Mouse (Mus musculus): ENCODE results near the gene Olfr414. TPM values are rescaled to one million over a fixed set of nuclear protein-coding genes. Genes with fewer than 3 reads are reported as not detected.
A peak's percentile ranks its signal among the peaks of the same experiment; 100 is the strongest.

The Olfr414 gene
- polyA plus RNA-seq, 1 experiment from 2014 or later, result not detected

DNA sequence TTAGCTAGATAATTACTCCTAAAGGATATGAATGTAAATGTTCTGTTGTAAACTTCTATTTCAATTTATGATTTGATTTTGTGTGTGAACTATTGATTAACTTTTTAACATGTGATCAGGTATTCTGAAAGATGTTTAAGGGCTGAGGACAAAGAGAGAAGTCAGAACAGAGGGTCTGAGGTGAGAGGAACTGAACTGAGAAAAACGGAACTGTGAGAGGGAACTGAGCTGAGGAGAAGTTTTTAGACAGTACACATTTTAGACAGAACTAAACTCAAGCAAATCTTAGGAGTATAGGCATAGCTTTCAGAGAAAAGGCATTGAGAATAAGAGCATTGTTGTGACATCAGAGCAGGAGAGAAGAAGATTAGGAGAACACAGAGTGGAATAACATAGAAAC lies 10.3 kb downstream of the Olfr414 start:
- no peak overlapping the region for H3K9ac ChIP-seq (replicated peaks)
- H3K4me2 ChIP-seq (ENCODE audit: low read depth, low read length), result no peak overlapping the region
- H3K27me3 ChIP-seq (ENCODE audit: insufficient read depth, low read length), result no peaks in the 10 kb centered on the region
- H3K27ac ChIP-seq (ENCODE audit: low read depth), result no peak overlapping the region
- H3K4me3 ChIP-seq (ENCODE audit: low read depth, low read length), result no peak overlapping the region
- DNase-seq (no peak), ATAC-seq (no peak)
- no peaks in the 10 kb centered on the region for H3K9me3 ChIP-seq (ENCODE audit: low read length)
- TF ChIP-seq EP300 (IDR thresholded peaks at IDR 0.05; ENCODE audit: low read depth) (no peak), CTCF (IDR thresholded peaks at IDR 0.05; ENCODE audit: low read depth) (no peak)
- 18% methylated on average over 1 of the region's 1 CpGs for WGBS (ENCODE audit: insufficient replicate concordance)
- H3K36me3 ChIP-seq (replicated peaks; ENCODE audit: insufficient read depth, low read length), result no peaks in the 10 kb centered on the region
- no peaks in the 10 kb centered on the region for H3K4me1 ChIP-seq (ENCODE audit: insufficient read depth)

DNA sequence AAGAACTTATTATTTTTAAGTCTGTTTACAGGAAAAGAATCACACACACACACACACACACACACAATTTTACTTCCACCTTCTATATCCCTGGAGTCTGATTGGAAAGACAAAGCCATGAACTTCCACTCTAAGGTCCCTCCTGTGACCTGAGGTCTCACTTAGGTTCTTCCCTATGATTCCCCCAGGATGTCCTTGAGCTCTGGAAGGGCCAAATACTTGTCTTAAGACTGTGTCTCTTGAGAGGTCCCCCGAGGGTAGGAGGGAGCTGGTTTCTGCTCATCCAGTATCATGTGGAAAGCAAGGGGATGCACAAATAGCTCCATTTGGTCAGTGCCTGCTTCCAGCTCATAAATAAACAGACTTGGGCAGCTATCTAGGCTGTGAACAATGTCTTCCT lies 17.9 kb downstream of the Olfr414 start, which contains the start of gene Olfr220:
Gene Olfr220, plus strand, starts transcription at position 301 of the 400 bp plus-strand sequence.
- no peak for ATAC-seq
- no peaks in the 10 kb centered on the region for H3K9me3 ChIP-seq (ENCODE audit: low read length)
- H3K4me1 ChIP-seq (ENCODE audit: insufficient read depth), result no peaks in the 10 kb centered on the region
- no peaks in the 10 kb centered on the region for H3K36me3 ChIP-seq (replicated peaks; ENCODE audit: insufficient read depth, low read length)
- no peak within 1 kb of the TSS for H3K27ac ChIP-seq (ENCODE audit: low read depth)
- no peak for TF ChIP-seq EP300 (IDR thresholded peaks at IDR 0.05; ENCODE audit: low read depth)
- TF ChIP-seq CTCF (IDR thresholded peaks at IDR 0.05; ENCODE audit: low read depth), result no peak
- 55% methylated on average over 1 of the region's 1 CpGs for WGBS (ENCODE audit: insufficient replicate concordance)
- no peak for DNase-seq
- no peak within 1 kb of the TSS for H3K9ac ChIP-seq (replicated peaks)
- no peak within 1 kb of the TSS for H3K4me2 ChIP-seq (ENCODE audit: low read depth, low read length)
- H3K27me3 ChIP-seq (ENCODE audit: insufficient read depth, low read length), result no peaks in the 10 kb centered on the region
- no peak within 1 kb of the TSS for H3K4me3 ChIP-seq (ENCODE audit: low read depth, low read length)

DNA sequence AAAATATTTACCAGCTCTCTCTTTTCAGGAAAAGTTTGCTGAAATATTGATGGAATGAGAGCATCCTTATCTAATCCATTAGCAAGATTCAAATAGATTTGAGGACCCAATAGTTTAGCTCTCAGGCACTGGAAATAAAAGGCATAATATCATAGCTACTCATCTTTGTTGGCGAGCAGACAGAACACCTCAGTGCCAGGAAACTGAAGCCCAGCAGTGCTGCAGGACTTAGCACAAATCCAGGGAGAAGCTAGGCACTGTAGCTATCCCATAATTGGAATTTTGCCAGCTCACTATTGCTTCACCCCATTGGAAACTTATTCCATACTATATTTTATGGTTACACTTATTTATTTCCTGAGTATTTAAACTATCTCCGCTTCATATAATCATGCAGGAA lies 31.2 kb downstream of the Olfr414 start:
- WGBS (ENCODE audit: insufficient replicate concordance), result 78% methylated on average over 2 of the region's 2 CpGs
- DNase-seq (no peak), ATAC-seq (no peak)
- H3K9ac ChIP-seq (replicated peaks), result no peak overlapping the region
- H3K9me3 ChIP-seq (ENCODE audit: low read length), result no peaks in the 10 kb centered on the region
- no peak overlapping the region for H3K4me2 ChIP-seq (ENCODE audit: low read depth, low read length)
- no peaks in the 10 kb centered on the region for H3K36me3 ChIP-seq (replicated peaks; ENCODE audit: insufficient read depth, low read length)
- H3K27ac ChIP-seq (ENCODE audit: low read depth), result no peak overlapping the region
- no peaks in the 10 kb centered on the region for H3K27me3 ChIP-seq (ENCODE audit: insufficient read depth, low read length)
- no peaks in the 10 kb centered on the region for H3K4me1 ChIP-seq (ENCODE audit: insufficient read depth)
- H3K4me3 ChIP-seq (ENCODE audit: low read depth, low read length), result no peak overlapping the region
- TF ChIP-seq CTCF (IDR thresholded peaks at IDR 0.05; ENCODE audit: low read depth) (no peak), EP300 (IDR thresholded peaks at IDR 0.05; ENCODE audit: low read depth) (no peak)

DNA sequence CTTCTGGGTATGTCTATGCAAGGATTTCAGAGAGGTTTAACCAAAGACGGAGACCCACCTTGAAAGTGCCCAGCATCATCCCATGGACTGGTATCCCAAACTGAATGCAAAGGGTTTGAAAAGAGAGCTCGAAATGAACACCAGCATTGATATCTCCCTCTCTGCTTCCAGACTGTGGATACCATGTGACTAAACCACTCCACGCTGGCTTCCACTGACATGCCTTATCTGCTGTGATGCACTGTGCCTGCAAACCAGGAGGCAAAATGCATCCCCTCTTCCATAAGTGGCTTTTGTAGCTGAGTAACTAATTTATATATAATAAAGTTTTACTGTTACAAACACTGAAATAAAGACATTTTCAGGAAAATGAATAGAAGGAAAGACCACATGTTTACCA lies 41.5 kb downstream of the Olfr414 start:
- Histone ChIP-seq H3K4me3 (ENCODE audit: low read depth, low read length) (no peak overlapping the region), H3K36me3 (replicated peaks; ENCODE audit: insufficient read depth, low read length) (no peaks in the 10 kb centered on the region), H3K9ac (replicated peaks) (no peak overlapping the region), H3K4me1 (ENCODE audit: insufficient read depth) (no peaks in the 10 kb centered on the region), H3K27ac (ENCODE audit: low read depth) (no peak overlapping the region), H3K4me2 (ENCODE audit: low read depth, low read length) (no peak overlapping the region), H3K9me3 (ENCODE audit: low read length) (no peaks in the 10 kb centered on the region), H3K27me3 (ENCODE audit: insufficient read depth, low read length) (no peaks in the 10 kb centered on the region)
- TF ChIP-seq CTCF (IDR thresholded peaks at IDR 0.05; ENCODE audit: low read depth), result no peak
- TF ChIP-seq EP300 (IDR thresholded peaks at IDR 0.05; ENCODE audit: low read depth), result no peak
- ATAC-seq, result no peak
- no peak for DNase-seq
- WGBS (ENCODE audit: insufficient replicate concordance), result 58% methylated on average over 3 of the region's 3 CpGs

DNA sequence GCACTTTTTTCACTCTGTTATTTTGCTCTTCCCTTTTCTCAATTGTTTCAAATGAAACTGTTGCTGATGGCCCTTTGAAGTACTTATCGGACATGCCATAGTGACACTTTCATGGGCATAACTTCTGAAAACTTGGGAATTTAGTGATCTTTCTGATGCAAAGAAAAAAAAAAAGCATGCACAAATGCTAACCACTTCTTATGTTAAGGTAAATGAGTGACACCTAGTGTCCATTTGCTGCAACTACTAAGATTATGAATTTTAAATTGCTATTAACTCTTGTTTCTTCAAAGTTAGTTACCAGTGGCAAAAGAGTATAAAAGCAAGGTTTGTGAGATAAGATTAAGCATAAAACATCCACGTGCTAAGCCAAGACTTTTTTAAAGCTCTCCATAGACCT lies 42.4 kb downstream of the Olfr414 start:
- no peak overlapping the region for H3K4me3 ChIP-seq (ENCODE audit: low read depth, low read length)
- no peak overlapping the region for H3K9ac ChIP-seq (replicated peaks)
- no peak overlapping the region for H3K4me2 ChIP-seq (ENCODE audit: low read depth, low read length)
- DNase-seq (no peak), ATAC-seq (no peak)
- H3K27me3 ChIP-seq (ENCODE audit: insufficient read depth, low read length), result no peaks in the 10 kb centered on the region
- no peak for TF ChIP-seq EP300 (IDR thresholded peaks at IDR 0.05; ENCODE audit: low read depth)
- TF ChIP-seq CTCF (IDR thresholded peaks at IDR 0.05; ENCODE audit: low read depth), result peak; percentile 66
- no peaks in the 10 kb centered on the region for H3K4me1 ChIP-seq (ENCODE audit: insufficient read depth)
- H3K9me3 ChIP-seq (ENCODE audit: low read length), result no peaks in the 10 kb centered on the region
- H3K36me3 ChIP-seq (replicated peaks; ENCODE audit: insufficient read depth, low read length), result no peaks in the 10 kb centered on the region
- WGBS (ENCODE audit: insufficient replicate concordance), result 25% methylated on average over 2 of the region's 2 CpGs
- H3K27ac ChIP-seq (ENCODE audit: low read depth), result no peak overlapping the region

DNA sequence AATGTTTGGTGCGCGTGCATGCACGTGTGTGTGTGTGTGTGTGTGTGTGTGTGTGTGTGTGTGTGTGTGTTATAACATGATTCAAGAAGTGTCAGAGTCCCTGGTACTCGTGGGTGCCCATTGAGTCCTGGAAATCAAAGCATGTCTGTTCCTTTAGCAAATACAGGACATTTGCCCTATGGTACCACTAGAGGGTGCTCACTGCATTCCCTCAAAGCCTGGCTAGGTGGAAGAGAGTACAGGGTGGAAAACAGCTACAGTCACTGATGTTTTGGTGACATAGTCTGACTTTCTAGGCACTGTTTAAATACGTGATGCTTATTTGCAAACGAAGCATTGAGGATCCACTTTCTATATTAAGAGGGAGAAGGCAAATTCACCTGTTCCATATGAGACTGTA lies 45.9 kb downstream of the Olfr414 start:
- TF ChIP-seq EP300 (IDR thresholded peaks at IDR 0.05; ENCODE audit: low read depth) (no peak), CTCF (IDR thresholded peaks at IDR 0.05; ENCODE audit: low read depth) (peak; percentile 93)
- no peak overlapping the region for H3K4me2 ChIP-seq (ENCODE audit: low read depth, low read length)
- no peaks in the 10 kb centered on the region for H3K9me3 ChIP-seq (ENCODE audit: low read length)
- 7% methylated on average over 6 of the region's 6 CpGs for WGBS (ENCODE audit: insufficient replicate concordance)
- no peaks in the 10 kb centered on the region for H3K27me3 ChIP-seq (ENCODE audit: insufficient read depth, low read length)
- ATAC-seq (peak; percentile 61), DNase-seq (peak; percentile 32)
- H3K4me1 ChIP-seq (ENCODE audit: insufficient read depth), result no peaks in the 10 kb centered on the region
- no peak overlapping the region for H3K4me3 ChIP-seq (ENCODE audit: low read depth, low read length)
- no peaks in the 10 kb centered on the region for H3K36me3 ChIP-seq (replicated peaks; ENCODE audit: insufficient read depth, low read length)
- no peak overlapping the region for H3K9ac ChIP-seq (replicated peaks)
- H3K27ac ChIP-seq (ENCODE audit: low read depth), result no peak overlapping the region

DNA sequence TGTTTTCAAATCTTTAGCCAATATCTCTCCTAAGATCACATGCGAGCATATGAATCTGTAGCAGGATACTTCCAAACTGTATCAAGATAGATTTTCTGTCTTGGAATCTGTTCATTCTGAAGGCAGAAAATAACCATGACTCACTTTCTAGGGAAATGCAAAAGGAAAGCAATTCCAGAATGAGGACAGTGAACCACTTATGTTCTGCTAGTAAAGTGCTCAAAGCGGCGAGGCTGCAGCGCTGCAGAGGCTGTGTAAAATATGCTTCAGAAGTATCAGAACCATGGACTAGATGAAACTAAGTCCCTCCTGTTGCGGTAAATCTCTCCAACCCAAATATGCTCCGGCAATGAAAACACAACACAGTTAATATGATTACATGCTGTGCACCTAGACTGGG lies 58.7 kb downstream of the Olfr414 start:
- Histone ChIP-seq H3K36me3 (replicated peaks; ENCODE audit: insufficient read depth, low read length) (no peaks in the 10 kb centered on the region), H3K9ac (replicated peaks) (no peak overlapping the region), H3K27ac (ENCODE audit: low read depth) (no peak overlapping the region), H3K4me2 (ENCODE audit: low read depth, low read length) (no peak overlapping the region), H3K4me3 (ENCODE audit: low read depth, low read length) (no peak overlapping the region), H3K9me3 (ENCODE audit: low read length) (no peaks in the 10 kb centered on the region), H3K4me1 (ENCODE audit: insufficient read depth) (no peaks in the 10 kb centered on the region), H3K27me3 (ENCODE audit: insufficient read depth, low read length) (no peaks in the 10 kb centered on the region)
- TF ChIP-seq CTCF (IDR thresholded peaks at IDR 0.05; ENCODE audit: low read depth), result no peak
- no peak for TF ChIP-seq EP300 (IDR thresholded peaks at IDR 0.05; ENCODE audit: low read depth)
- DNase-seq (no peak), ATAC-seq (no peak)
- WGBS (ENCODE audit: insufficient replicate concordance), result 78% methylated on average over 6 of the region's 6 CpGs

Other genes starting within 250 kb of the Olfr414 start
- gene Olfr419, start 172.0 kb upstream of the Olfr414 start, polyA plus RNA-seq (2015; fragmentation: Nextera tagmentation; extraction: Ambion mirVana), result 0.09 and 0.11 TPM in 2 replicates
- gene Mptx1, start 93.5 kb upstream of the Olfr414 start, polyA plus RNA-seq (2015; fragmentation: Nextera tagmentation; extraction: Ambion mirVana), result not detected in 2 replicates
- gene Olfr417, start 58.9 kb upstream of the Olfr414 start, polyA plus RNA-seq (2015; fragmentation: Nextera tagmentation; extraction: Ambion mirVana), result not detected in 2 replicates
- not detected in 2 replicates for gene Olfr248, start 33.0 kb upstream of the Olfr414 start, polyA plus RNA-seq (2015; fragmentation: Nextera tagmentation; extraction: Ambion mirVana)
- gene Olfr220, start 18.0 kb downstream of the Olfr414 start, polyA plus RNA-seq (2015; fragmentation: Nextera tagmentation; extraction: Ambion mirVana), result not detected in 2 replicates
- gene Fmn2, start 77.8 kb downstream of the Olfr414 start, polyA plus RNA-seq (2015; fragmentation: Nextera tagmentation; extraction: Ambion mirVana), result 0.09 and 0.11 TPM in 2 replicates